Mouse (Mus musculus): ENCODE data around the gene Cbr1.

Cbr1 gene

DNA sequence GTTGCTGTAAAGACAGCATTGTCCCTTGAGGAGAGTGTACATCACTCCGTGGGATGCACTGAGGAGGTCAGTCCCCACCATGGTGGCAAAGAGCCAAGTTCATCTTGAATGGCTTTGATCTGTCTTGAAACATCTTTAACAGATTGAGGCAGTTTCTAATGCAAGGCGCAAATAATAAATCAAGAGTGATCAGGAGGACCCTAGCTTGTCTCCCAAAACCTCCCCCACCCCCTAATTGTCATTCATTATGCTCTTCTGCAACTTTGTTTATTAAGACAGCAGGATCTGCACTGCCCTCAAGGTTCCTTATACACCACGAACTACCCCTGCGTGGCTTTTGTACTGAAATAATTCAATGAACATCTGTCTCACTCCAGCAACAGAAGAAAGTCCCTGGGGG is at the start of gene Cbr1:
Gene Cbr1 (plus strand): TSS at position 301 of the 400 bp plus-strand sequence.
- DNase-seq (ENCODE audit: low read depth, low spot score), result no peak

DNA sequence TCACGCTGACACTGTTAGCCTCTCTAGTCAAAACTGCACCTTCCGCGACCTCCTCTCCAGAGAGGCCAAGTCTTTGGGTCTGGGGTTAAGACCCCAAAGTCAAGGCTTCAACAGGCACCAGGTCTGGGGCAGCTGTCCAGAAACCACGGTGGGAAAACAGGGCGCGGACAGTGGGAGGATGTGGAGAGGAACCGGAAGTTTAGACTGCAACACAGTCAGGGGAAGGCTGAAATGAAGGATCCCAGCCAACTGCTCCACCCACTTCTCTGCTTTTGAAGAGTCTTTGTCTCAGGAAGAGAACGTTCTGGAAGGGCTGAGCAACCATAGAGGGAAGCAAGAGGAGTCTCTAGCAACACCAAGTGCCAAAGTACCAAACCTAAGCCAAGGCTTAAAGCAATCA is 48.0 kb upstream of the Cbr1 start:
- DNase-seq (ENCODE audit: low read depth, low spot score), result no peak

DNA sequence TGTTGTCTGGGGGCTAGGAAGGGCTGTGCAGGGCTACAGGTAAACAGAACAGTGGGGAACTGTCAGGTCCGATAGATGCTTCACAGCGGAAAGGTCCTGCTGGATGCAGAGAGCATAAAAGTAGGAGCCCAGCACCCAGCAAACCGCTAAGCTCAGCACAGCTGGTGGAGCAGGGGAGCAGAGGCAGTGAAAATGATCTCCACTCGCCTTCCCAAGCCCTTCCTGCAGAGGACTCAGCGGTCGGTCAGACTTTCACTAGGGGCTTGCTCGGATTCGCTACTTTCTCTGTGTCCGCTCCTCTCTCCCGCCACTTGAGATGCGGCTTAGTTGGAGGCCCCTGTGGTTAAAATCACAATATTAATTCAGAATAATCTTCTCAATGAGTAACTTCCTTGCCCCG is 47.2 kb upstream of the Cbr1 start:
- DNase-seq (ENCODE audit: low read depth, low spot score), result no peak

DNA sequence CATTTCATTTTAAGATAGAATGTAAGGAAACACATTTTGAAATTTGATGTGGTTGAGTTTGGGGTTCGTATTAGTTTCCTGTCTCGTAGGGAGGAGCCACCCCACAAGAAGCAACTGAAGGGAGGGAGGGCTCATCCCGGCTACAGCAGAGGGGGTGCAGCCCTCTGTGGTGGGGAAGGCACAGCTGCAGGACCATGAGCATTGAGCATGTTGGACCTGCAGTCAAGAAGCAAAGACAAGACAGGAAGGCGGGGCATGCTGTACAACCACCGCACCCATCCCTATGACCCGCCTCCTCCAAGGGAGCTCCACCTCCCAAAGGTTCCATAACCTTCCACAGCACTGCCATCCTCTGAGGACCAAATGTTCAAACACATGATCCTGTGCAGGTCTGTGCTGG is 33.3 kb upstream of the Cbr1 start:
- no peak for DNase-seq (ENCODE audit: low read depth, low spot score)

DNA sequence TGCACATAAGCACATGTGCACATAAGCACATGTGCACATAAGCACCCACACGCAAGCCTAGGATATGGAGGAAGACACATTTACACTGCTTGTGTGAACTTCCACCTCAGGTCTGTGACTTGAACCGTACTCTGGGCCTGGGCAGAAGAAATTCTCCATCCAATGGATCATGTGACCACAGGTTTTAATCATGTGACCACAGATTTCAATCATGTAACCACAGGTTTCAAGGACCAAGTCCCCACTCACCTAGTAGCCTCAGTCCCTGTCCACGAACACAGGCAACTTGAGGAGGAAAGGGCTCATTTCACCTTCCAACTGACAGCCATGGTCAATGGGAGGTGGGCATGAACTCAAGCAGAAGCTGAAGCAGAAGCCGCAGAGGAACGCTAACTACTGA is 32.2 kb upstream of the Cbr1 start:
- DNase-seq (ENCODE audit: low read depth, low spot score), result no peak

DNA sequence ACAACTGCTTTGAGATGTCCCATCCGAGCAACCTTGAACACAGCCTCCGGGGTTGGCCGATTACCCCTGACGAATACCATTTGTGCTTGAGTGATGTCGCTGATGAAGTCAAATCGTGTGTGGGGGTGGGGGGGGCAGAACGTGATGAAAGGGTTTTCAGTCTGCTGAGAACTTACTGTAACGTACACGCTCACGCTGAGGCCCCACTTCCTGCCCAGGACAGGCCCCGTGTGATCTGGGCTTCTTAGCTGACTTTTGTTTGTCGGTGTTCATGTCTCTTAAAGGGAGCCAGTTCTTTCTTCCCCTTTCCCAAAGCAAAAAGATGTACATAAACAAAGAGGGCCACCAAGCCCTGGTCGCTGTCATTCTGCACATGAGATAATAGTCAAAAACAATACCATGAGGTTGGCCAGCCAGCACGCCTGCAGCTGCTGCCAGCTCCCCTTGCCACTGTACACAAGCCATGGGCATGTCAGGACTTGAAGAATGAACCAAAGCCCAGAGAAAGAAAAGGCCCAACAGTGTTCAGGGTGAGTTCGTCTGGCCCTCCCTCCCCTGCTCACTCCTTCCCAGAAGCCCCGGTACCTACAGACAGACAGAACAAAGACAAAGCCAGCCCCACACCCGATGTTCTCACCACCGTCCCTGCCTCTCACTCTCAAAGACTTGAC is 31.0 kb upstream of the Cbr1 start:
- no peak for DNase-seq (ENCODE audit: low read depth, low spot score)

DNA sequence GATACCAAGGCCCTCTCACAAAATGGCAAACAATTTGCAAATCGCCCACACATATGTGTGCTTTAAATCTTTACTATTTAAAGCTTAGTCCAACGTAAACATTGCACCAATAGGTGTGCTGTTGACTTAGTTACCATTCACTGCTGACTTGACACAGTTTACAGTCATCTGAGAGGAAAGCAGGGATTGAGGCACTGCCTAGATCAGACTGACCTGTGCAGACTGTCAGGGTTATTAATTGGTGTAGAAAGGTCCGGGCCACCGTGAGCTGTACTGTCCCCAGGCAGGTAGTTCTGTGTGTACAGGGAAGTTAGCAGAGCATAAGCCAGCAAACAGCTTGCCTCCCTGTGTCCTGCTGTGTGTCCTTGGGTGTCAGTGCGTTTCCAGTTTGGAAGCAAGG is 30.1 kb upstream of the Cbr1 start:
- DNase-seq (ENCODE audit: low read depth, low spot score), result no peak

DNA sequence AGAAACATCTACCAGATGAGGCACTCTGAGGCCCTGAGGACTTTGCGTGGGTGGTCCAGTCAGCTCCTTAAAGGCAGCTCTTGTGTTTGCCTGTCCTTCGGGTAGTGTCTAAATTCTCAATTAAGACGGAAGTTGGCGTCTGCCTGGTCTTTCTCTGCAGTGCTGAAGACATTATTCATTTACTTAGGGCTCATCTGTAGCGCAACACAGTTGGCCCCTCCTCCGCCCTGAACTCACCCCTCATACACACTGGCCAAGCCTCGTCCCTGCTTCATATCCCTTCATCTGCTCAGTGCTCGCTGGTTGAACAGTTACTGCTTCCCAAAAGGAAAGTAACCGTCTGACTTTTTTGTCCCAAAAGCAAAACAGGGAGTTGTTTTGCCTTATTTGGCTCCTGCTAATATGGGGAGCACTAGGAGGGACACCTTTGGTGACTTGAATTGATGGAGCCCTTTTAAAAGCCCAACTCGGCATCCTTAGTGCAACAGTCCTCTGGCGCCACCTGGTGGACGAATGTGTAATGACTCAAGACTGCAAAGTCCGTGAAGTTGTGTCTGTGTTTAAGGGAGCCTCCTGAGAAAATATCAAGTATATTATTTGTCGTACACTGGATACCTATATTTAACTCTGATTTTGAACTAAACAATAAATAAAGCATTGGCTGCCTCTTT is 29.1 kb upstream of the Cbr1 start:
- peak; percentile 24 for DNase-seq (ENCODE audit: low read depth, low spot score)

DNA sequence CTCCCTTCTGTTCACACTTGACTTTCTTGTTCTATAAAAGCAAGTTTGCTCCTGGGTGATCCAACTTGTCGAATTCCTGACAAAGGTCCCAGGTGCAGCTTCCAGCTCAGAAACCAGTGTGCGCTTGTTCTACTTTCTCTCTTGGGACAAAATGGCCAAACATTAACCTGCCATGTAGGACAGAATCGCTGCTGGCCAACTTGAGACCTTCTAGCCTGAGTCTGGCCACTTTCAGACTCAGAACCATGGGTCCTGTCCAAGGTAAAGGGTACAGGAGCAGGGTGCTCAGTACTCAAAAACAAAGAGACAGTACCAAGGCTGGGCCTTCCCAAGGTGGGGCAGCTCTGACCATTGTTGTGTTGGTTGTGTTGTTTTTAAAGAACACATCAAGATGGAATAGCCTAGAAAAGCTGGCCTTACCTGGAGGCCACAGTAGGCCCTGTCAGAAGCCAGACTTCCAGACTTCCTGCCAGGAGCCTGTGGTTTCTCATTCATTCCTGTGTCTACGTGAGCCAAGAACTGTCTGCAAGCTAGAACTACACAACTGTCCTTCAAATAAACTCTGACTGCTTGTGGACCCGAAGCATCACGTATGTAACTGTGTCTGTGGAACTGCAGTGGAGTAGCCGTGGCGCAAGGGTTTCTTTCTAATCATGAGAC is 27.2 kb upstream of the Cbr1 start:
- DNase-seq (ENCODE audit: low read depth, low spot score), result no peak

DNA sequence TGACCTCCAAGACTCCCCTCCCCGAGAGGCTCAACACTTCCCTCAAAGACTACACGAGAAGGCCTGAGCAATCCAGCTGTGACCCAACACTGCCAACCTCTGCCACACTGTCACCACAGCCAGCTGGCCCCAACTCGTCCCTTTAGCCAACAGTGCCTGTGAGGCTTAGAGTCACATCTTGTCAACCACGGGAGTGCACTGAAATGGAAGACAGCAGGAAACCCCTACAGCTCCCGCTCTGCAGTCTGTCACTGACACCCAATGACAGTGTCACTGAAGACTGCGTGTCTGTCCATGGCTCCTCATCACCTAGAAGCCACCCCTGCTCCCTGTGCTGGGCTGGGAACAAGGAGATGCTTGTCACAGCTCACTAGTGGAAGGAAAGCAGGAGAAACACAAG is 24.5 kb upstream of the Cbr1 start:
- DNase-seq (ENCODE audit: low read depth, low spot score), result no peak

DNA sequence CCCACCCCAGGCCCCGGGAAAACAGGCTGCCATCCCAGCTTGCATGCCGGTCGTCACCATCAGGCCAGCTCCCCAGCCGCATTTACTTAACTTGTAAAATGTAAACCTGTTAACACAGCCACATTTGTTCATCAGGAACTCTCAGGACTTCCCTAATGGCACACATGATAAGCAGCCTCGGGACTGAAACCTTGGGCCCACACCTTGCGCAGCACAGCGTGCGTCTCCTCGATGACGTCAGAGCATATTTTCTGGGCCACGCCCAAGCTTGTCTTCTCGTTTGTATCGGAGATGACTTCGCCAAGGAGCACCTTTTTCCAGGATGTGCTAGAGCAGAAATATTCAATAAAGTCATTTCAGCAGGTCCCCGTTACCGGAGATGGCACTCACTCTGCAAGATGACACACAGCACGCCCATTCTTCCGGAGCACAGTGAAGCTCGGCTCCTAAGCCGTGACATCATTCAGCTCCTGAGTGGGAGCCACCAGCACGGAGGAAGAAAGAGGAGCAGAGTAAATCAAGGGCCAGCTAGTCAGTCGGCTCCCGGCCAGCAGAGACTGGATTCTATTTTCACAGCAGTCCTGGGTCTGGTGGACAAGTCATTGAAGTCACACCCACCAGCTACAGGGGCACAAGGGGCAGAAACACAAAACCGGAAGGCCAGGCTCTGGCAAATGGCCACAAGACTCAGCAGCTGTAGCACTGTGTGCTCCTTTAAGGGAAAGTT is 20.5 kb upstream of the Cbr1 start:
- no peak for DNase-seq (ENCODE audit: low read depth, low spot score)

DNA sequence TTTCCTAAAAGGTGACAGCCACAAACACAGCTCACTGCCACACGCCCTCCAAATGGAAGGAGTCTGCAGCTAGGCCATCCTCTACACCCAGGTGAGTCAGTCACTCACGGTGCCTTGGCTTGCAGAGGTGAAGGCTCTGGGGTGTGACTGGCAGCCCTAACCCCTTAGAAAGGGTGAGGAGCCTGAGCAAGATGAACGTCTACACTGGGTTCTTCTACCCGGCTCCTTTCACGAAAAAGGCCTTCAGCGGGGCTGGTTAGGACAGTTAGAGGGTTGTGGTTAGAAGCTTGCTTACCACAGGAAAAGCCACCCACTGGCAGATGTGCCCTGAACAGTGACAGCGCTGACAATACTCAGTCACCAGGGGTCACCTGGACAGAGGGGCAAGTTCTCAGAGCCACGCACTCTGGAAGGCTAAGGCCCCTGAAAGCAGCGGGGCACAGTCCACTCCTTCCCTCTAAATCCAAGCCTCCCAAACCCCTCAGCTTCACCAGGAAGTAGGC is 19.9 kb upstream of the Cbr1 start:
- no peak for DNase-seq (ENCODE audit: low read depth, low spot score)

DNA sequence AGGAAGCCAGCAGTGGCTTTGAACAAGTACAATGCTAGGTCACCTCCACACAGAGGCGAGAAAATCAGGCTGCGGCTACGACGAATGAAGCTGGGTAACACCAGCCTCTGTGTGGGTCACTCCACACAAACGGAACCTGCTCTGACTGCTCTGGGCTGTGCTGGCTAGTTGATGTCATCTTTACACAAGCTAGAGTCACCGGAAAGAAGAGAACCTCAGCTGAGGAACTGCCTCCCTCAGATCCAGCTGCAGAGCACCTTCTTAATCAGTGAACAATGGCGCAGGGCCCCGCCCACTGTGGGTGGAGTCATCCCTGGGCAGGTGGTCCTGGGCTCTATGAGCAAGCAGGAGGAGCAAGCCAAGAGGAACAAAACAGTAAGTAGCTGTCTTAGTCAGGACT is 19.3 kb upstream of the Cbr1 start:
- no peak for DNase-seq (ENCODE audit: low read depth, low spot score)

DNA sequence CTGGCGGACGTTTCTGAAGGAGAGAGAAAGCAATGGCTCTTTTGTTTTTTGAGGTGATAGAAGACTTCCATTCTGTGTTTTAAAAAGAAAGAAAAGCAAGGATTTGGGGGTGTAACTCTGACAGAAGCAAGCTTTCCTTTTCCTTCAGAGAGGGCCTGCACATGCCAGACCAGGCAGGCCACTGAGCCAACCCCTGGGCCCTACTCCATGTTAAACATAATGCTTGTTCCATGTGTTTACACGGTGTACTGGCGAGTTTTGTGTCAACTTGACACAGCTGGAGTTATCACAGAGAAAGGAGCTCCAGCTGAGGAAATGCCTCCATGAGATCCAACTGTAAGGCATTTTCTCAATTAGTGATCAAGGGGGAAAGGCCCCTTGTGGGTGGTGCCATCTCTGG is 17.4 kb upstream of the Cbr1 start:
- no peak for DNase-seq (ENCODE audit: low read depth, low spot score)

DNA sequence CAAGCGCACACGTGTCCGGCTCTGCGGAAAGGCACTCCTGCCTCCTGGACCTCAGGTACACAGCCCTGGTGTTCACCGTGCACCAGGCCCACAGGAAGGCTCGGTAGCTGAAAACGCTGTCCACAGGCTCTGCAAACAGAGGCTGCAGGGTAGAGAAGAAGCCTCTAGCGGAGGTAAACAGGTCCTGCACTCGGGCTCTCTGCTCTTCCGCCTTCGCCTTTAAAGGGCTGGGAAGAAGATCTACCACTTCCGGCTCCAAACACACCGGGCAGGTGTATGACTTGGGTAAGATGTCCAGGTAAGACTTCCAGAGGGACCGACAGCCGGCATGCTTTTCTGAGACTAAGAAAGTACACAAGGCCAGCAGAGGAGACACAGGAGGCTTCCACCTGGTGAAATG is 14.7 kb upstream of the Cbr1 start:
- DNase-seq (ENCODE audit: low read depth, low spot score), result no peak

DNA sequence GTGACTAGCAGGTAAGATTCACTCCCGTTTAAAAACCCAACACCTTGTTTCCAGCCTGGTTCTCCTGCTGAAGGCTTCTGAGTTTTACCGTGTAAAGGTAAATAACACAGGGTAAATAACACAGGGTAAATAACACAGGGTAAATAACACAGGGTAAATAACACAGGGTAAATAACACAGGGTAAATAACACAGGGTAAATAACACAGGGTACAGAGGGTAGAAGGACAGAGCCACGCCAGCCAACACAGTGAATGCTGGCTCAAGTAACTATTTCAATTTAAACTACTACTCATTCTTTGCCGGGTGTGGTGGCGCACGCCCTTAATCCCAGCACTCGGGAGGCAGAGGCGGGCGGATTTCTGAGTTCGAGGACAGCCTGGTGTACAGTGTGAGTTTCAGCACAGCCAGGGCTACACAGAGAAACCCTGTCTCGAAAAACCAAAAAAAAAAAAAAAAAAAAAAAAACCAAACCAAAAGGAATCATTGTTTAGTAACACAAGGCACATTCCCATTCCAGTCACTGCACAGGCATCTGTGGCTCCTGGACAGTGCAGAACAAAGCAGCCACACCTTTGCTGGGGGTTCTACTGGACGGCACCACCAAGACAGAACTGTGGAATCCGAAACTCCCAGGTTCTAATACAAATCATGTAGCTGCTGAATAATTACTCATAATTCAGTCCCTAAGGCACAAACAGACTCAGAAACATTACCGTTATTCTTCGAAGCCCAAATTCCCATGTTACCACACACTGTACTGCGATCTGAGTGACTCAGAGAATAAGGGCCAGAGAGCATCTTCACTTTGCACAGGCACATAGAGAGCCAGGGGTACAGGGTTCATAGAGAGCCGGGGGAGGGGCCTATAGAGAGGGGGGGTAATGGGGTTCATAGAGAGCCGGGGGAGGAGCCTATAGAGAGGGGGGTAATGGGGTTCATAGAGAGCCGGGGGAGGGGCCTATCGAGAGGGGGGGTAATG is 13.9 kb upstream of the Cbr1 start:
- DNase-seq (ENCODE audit: low read depth, low spot score), result no peak

DNA sequence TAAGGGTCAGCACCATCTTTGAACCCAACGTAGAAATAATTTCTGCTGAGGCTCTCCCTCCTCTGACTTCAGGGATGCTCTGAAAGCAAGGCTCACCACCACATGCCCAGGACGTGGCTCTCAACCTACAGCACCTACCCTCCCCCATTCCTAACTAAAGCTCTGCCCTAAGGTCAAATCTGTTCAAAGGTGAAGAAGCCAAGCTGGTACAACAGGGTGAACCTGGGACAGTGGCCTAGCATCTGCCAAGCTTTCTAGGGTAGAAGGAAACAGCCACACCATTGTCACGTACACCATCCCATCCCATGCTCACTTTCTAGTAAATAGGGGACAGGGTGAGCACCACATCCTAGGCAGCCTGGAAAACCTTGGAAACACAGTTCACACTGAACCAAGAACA is 12.9 kb upstream of the Cbr1 start:
- DNase-seq (ENCODE audit: low read depth, low spot score), result no peak

DNA sequence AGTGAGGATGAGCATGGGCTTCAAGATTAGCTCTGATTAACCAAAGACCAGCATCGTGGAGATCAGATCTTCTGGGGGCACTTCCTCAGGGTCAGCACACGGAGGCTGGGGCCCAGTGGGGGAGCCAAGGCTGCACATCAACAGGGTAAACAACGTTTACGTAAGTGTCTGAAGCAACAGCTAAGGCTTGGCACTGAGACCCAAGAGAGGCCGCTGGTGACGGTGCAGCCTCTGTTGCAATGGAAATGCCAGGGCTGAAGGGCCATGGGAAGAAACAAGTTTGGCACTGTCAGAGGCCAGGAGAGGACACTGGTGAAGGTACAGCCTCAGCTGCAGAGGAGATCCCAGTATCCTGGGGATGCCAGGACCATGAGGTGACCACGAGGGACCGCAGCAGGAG is 12.2 kb upstream of the Cbr1 start:
- DNase-seq (ENCODE audit: low read depth, low spot score), result no peak

DNA sequence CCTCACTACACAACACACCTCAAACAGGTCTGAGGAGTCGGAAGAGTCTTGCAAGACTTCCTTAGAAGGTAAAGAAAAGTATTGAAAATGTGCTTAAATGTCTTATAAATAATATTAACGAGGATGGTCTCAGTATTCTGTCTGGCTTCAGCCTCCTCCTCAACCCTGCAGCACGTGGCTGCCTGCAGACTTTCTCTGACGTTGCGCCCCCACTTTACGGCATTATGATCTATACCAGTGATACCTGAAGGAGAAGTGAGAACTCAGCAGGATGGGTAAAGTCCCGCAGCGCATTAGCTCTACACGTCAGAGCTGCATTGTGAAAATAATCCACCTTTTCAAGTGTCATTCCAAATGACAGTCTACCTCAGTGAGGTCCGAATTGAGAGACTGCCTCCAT is 11.2 kb upstream of the Cbr1 start:
- no peak for DNase-seq (ENCODE audit: low read depth, low spot score)

DNA sequence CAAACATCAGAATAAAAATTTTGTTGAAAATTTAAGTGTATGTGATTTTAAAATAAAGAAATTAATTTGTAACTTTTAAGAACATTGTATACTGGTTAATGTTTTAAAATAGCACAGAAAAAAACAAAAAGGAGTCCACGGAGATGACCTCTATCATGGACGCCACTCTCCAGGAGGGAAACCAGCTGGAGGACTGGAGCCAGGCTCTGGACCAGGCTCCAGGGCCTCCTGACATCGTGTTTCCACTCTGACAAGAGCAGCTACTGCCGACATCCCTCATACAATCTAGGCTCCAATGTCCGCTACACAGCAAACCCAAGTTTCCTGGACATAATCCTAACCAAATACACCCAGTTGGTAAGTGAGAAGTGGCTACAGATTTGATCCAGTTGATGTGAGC is 9.9 kb upstream of the Cbr1 start:
- no peak for DNase-seq (ENCODE audit: low read depth, low spot score)

DNA sequence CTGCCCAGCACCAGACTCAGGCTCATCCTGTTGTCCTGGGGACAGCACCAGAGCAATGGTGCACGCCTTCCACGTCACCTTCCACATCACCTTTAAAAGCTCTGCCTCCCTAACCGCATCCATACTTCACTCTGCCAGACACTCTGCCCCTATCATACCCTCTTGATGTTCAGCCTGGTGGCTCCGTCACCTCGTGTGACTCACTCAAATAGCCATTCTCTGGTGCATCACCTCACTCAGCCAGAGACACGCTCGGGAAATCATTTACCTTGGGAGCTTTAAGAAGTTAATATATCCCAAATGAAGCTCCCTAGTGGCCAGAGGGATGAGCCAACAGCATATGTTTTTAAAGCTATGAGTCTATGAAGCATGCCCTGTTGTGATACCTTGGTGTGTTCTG is 8.8 kb upstream of the Cbr1 start:
- no peak for DNase-seq (ENCODE audit: low read depth, low spot score)
